ENCODE assay signal across 10 mouse cellular contexts in the genomic region with DNA sequence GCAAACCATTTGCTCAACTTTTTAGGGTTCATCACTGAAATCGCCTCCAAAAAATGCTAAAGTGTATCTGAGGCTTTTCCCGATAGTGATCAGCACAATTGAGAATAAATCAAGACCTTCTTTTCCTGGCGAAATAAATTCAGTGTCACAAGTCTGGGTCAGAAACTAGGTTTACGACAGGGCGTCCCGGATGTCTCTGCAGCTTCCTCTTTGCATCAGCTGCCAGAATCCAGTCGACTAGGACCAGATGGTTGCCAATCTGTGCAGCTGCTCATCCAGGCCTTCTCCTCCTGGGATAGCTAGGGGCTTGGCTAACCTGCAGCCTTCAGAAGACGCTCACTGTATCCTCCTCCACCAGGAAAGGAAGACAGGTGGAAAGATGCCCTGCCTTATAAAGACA.
DNase-seq lines count a peak whose midpoint lies in the region.
"Had no signal": no experiment of that assay in that cellular context is flagged by ENCODE, and none has a peak within 500 bp of the region (broad histone marks: within the 10 kb centered on the region; RNA-seq: fewer than 3 reads in every experiment).

No protein-coding gene starts in this region.

- DNase-seq in adrenal gland, adult 2 months, result peak; percentile 34
- no peak for DNase-seq in adrenal gland, adult 18-20 months (ENCODE audit: low spot score in 2 of 2)
- peak; percentile 5 to 6 for DNase-seq in heart, adult 18-20 months
- no peak for DNase-seq in heart, postnatal 36 days
- DNase-seq in right cerebral cortex, adult 18-20 months, result peak; percentile 4
- no peak for DNase-seq in right cerebral cortex, postnatal 25 days
- DNase-seq in right cerebral cortex, postnatal 4 days, result peak; percentile 7
- no peak for DNase-seq in Muller cell, postnatal 12 days (ENCODE audit: inconsistent ontology term)
- DNase-seq: liver, postnatal 0 days; thymus, postnatal 4 days had no signal

- intact Hi-C loops in heart, postnatal 36 days (cut with DNase I), result no loop called here

Comparison
In these comparisons a context has a peak if more than half of its experiments do, and no peak if none do; other contexts are left out.
1. DNase-seq: peak in adrenal gland, adult 2 months (single experiment), heart, adult 18-20 months (2 of 2), right cerebral cortex, adult 18-20 months (single experiment) and right cerebral cortex, postnatal 4 days (single experiment); none in adrenal gland, adult 18-20 months (0 of 2), heart, postnatal 36 days (0 of 2), right cerebral cortex, postnatal 25 days (single experiment) and Muller cell, postnatal 12 days (single experiment).